Mouse (Mus musculus) cortical plate, adult 2 months (tissue): Measurements from ENCODE around the gene Rai2.

Experiments
- CTCF ChIP-seq: fragments of 200-500 bp; IDR thresholded peaks from 2 replicates; pipeline ENCODE4 v1.5.1; 2011; ENCODE audit warnings: mild to moderate bottlenecking, control low read depth, low read length; ENCODE audit not compliant: insufficient read depth; ENCODE audit errors: extremely low read depth
- POLR2A ChIP-seq: fragments of 200-500 bp; IDR thresholded peaks from 2 replicates; pipeline ENCODE4 v1.6.1; 2011; ENCODE audit warnings: mild to moderate bottlenecking, low read length, control low read depth; ENCODE audit not compliant: insufficient read depth; ENCODE audit errors: extremely low read depth

DNA sequence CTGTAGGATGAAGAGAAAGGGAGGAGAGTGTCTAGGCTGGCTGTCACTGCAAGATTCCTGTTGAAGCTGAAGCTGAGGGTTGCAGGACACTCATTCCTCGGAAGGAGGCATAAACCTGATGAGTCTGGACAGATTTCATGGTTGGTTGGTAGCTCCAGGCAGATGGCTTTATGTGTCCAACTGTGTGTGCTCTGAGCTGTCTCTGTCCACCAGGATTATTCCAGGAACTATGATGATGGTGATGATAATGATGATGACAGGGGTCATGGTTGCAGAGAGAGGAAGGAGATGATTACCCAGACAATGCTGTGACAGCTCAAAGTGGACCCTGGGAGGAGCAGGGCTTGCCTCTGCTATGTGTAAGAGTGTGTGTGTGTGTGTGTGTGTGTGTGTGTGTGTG, 22.5 kb downstream of the Rai2 start:
- TF ChIP-seq CTCF = no peak
- no peak for TF ChIP-seq POLR2A
